Mouse (Mus musculus) urinary bladder, postnatal 4 days (tissue): Measurements from ENCODE around the gene Dmwd.
"Not testable (repeated sequence)": the region's sequence is repeated elsewhere in the genome, so short reads cannot be mapped to it uniquely, and the experiment has no call there.

Source experiments
- DNase-seq, 2 experiments: peaks; one replicate each; pipeline ENCODE4 v3.0.0; 2021 to 2022; ENCODE audit warnings: low spot score in 2 of 2

The Dmwd gene

DNA sequence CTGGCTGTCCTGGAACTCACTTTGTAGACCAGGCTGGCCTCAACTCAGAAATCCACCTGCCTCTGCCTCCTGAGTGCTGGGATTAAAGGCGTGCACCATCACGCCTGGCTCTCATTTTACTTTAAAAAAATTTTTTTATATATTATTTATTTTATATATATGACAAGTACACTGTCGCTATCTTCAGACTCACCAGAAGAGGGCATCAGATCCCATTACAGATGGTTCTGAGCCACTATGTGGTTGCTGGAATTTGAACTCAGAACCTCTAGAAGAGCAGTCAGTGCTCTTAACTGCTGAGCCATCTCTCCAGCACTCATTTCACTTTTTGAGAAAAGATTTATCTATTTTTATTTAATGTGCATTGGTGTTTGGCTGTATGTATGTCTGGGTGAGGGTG, 5.0 kb upstream of the Dmwd start:
- DNase-seq = not testable (repeated sequence)

GRCm38 (mm10) chr7:19073504-19073903, 2.5 kb upstream of the Dmwd start:
- DNase-seq = no peak

- DNase-seq = no peak
Measured at GRCm38 (mm10) chr7:19074494-19074893, 1.5 kb upstream of the Dmwd start.

GRCm38 (mm10) chr7:19075231-19075630, 796 bp upstream of the Dmwd start:
- no peak for DNase-seq

- DNase-seq = no peak
Measured at GRCm38 (mm10) chr7:19076586-19076991, 562 bp downstream of the Dmwd start.

- DNase-seq = no peak
Measured at GRCm38 (mm10) chr7:19077761-19078160, 1.7 kb downstream of the Dmwd start.

- DNase-seq = no peak
Measured at GRCm38 (mm10) chr7:19078732-19079131, 2.7 kb downstream of the Dmwd start.

- no peak for DNase-seq
Measured at GRCm38 (mm10) chr7:19080451-19080950, 4.5 kb downstream of the Dmwd start.

GRCm38 (mm10) chr7:19082171-19082570, 6.1 kb downstream of the Dmwd start:
- no peak for DNase-seq

DNA sequence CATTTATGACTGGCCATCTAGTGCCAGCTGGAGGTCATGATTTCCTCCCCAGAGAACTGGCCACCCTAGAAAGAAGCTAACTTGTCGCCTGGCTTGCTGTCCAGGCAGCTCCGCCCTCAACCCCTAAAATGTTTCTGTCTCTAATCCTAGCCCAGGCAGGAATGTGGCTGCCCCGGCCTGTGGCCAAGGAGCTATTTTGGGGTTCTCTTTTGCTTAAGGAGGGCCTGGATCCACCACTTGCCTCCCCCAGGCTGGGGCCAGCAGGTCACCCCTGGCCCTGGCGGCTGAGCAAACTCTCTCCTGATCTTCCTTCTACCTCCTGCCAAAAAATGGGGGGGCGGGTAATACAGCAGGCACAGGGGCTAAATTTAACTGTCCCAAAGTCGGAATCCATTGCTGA, 7.1 kb downstream of the Dmwd start:
- DNase-seq = no peak

GRCm38 (mm10) chr7:19083701-19084100, 7.7 kb downstream of the Dmwd start, which contains the start of gene Dmpk:
Gene Dmpk (plus strand): TSS chr7:19083849.
- no peak for DNase-seq

GRCm38 (mm10) chr7:19084277-19084771, 8.3 kb downstream of the Dmwd start:
- DNase-seq = no peak

GRCm38 (mm10) chr7:19084921-19085473, 9.0 kb downstream of the Dmwd start:
- DNase-seq = no peak

GRCm38 (mm10) chr7:19085495-19085894, 9.5 kb downstream of the Dmwd start:
- DNase-seq = no peak

GRCm38 (mm10) chr7:19086042-19086441, 10.0 kb downstream of the Dmwd start:
- no peak for DNase-seq

- DNase-seq = no peak
Measured at GRCm38 (mm10) chr7:19086760-19087159, 10.7 kb downstream of the Dmwd start.

GRCm38 (mm10) chr7:19088813-19089212, 12.8 kb downstream of the Dmwd start:
- no peak for DNase-seq

GRCm38 (mm10) chr7:19091913-19092312, 15.9 kb downstream of the Dmwd start:
- no peak for DNase-seq

- peak in 1 of 2 experiments; percentile 70 for DNase-seq
Measured at GRCm38 (mm10) chr7:19092381-19093173, 16.6 kb downstream of the Dmwd start.

GRCm38 (mm10) chr7:19093174-19093521, 17.1 kb downstream of the Dmwd start:
- DNase-seq = peak; percentile 84 to 90

GRCm38 (mm10) chr7:19093537-19094385, 17.7 kb downstream of the Dmwd start:
- DNase-seq = peak; percentile 97 to 98

GRCm38 (mm10) chr7:19094471-19094825, 18.4 kb downstream of the Dmwd start, which contains the start of gene Six5:
Gene Six5 (plus strand): TSS chr7:19094594.
- DNase-seq = no peak
